Mouse (Mus musculus) gastrocnemius, postnatal 14 days (tissue): Measurements from ENCODE around the gene Als2cr12. TPM values are rescaled to one million over a fixed set of nuclear protein-coding genes. Genes with fewer than 3 reads are reported as not detected.
A peak's percentile ranks its signal among the peaks of the same experiment; 100 is the strongest.
"Not testable (repeated sequence)": the region's sequence is repeated elsewhere in the genome, so short reads cannot be mapped to it uniquely, and the experiment has no call there.

Experiments used
- DNase-seq: peaks from one replicate; pipeline ENCODE4 v3.0.0; 2021; ENCODE audit warnings: mixed read lengths
- intact Hi-C: fragments of 180-260 bp; cut with DNase I; formaldehyde crosslinking; loops from one replicate; pipeline ENCODE4 v1.15.1; 2025; ENCODE audit warnings: low total_unique reads
- long read RNA-seq, 2 experiments: library from polyadenylated mRNA; stranded (forward); transcript quantifications; one replicate each; pipeline ENCODE4 v2.0.0; 2021
- total RNA-seq, 2 experiments: library from RNA; stranded (reverse); gene quantifications; 2 replicates each; pipeline ENCODE4 v1.2.3; 2021

Gene Als2cr12
- total RNA-seq, result not detected
- long read RNA-seq, experiment 1, result 0 reads
- long read RNA-seq, experiment 2, result 0 reads

DNA sequence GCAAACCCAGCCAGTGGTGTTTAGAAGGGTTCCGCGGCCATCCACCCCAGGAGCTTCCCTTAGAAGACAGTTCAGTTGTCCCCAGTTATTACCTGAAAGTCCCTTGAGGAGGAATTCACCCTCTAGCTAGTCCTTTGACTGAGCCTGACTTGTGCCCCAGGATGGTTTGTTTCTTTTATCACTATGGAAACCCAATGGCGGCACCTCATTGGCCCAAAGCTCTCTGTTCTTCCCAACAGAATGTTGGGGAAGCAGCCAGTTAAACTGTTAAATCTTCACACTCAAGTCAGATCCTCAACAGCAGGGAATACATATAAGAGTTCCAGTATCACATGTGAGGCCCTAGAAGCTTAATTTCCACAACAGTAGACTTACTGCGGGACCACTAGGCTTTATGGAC, at the start of gene Als2cr12:
Gene Als2cr12 (minus strand): TSS at position 180 of the 400 bp plus-strand sequence.
- intact Hi-C loops, result loop anchor here (5.0 kb wide), 1 partner anchor 201 kb away; no protein-coding TSS in a partner anchor
- DNase-seq, result not testable (repeated sequence)

DNA sequence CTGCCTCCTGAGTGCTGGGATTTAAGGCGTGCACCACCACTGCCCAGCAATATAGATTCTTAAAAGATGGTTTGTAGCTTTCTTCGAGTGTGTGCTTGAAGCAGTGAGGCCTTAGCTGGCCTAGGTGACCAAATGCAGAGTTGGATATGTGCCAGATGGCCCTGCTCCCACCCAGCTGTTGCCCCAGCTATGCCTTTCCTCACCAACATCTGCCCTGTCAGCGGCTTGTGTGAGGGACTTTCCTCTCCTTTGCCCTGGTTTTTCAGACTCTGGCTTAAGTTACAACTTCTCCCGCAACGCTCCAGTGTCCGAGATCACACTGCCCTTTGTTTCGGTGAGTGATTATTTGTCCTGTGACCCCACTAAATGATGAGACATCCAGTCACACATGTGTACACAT, 48.9 kb upstream of the Als2cr12 start:
- peak; percentile 38 for DNase-seq
- intact Hi-C loops, result no loop called here

GRCm38 (mm10) chr1:58743252-58743651, 47.5 kb upstream of the Als2cr12 start:
- DNase-seq, result no peak
- intact Hi-C loops, result no loop called here

DNA sequence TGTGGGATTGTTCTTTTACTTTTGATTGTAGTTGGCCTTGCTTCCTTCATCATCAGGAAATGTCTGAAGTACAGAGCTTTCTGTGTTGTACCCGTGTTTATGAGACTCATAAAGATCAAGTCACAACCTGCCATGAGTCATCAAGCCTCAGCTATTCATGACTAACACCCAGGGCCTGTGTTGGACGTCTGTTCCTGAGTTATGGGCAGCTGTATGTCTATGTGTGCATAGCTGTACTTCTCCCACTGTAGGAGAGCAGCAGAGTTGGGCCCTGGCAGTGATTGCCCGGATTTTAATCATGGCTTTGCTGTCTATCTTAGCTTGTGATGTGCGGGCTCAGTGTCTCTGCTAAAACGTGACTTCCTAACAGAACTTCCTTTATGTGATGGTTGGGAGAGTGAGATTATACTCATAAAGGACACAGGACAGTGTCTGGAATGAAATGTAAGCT, 46.8 kb upstream of the Als2cr12 start:
- DNase-seq, result no peak

GRCm38 (mm10) chr1:58739529-58739928, 43.7 kb upstream of the Als2cr12 start:
- DNase-seq, result no peak
- intact Hi-C loops, result no loop called here

More for the DNA sequence above, 46.8 kb upstream of the Als2cr12 start:
- intact Hi-C loops, result no loop called here

GRCm38 (mm10) chr1:58736968-58737367, 41.2 kb upstream of the Als2cr12 start:
- DNase-seq, result no peak
- intact Hi-C loops, result no loop called here

GRCm38 (mm10) chr1:58735962-58736361, 40.2 kb upstream of the Als2cr12 start:
- intact Hi-C loops, result no loop called here
- DNase-seq, result no peak

DNA sequence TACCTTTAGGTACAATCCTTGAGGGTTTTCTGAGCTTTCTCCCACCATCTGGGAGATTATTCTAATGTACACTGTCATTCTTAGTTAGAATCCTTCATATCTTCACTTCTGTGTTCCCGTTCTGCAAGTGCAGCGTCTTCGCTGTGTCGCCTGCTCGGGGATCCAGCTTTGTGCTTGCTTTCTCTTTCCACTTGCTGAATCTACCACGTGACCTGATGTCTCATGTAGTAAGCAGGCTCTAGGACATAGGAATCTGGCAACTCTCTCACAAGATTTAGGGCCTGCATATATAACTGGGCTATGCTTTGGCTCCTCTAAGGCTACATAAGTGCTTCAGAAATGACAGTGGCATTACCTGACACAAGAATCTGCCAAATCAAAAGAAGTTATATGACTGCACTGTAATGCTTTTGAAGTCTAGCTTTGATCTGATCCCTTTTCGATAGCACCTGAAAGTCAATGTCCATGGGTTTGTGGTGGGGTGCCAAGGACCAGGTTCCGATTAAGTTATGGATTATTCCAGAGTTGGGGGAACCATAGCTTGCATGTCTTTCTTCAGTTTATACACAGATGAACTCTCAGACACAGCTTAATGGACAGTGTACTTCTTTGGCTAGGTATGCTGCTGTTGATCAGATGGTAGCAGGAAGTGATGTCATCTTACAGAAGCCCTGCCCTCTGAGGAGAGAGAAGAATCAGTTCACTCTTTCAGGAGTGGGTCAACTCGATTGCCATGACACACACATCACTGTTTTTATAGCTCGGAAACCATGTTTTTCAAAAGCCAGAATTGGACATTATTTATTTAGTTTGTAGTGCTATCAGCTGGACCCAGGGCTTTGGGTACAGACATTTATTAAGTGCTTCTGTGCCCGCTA, 38.5 kb upstream of the Als2cr12 start:
- intact Hi-C loops, result no loop called here
- DNase-seq, result no peak

- intact Hi-C loops, result no loop called here
Observed at GRCm38 (mm10) chr1:58733636-58734035, 37.8 kb upstream of the Als2cr12 start.

GRCm38 (mm10) chr1:58728590-58728868, 32.7 kb upstream of the Als2cr12 start:
- intact Hi-C loops, result no loop called here
- no peak for DNase-seq

More at GRCm38 (mm10) chr1:58733636-58734035, 37.8 kb upstream of the Als2cr12 start:
- no peak for DNase-seq

- DNase-seq, result no peak
- intact Hi-C loops, result no loop called here
Observed at GRCm38 (mm10) chr1:58727747-58728589, 32.2 kb upstream of the Als2cr12 start.

GRCm38 (mm10) chr1:58727019-58727746, 31.4 kb upstream of the Als2cr12 start:
- DNase-seq, result no peak

DNA sequence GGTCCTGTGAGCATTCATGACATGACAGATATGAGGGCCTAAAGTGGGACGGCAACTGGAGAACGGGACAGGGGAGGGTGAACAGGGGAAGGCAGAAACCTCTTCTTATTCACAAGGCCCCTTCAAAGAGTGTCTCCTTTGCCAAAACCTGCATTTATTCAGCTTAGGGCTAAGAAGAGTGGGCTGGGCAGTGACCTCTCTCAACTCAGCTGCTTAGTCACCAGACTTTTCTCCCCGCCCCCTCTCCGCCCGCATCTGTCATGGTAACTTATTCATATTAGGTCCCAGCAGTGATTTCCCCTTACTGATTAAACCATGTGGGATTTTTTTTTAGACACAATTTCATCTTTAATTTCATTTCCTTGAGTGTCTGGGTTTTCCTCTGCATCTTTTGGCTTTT, 30.0 kb upstream of the Als2cr12 start:
- intact Hi-C loops, result no loop called here
- no peak for DNase-seq

More at GRCm38 (mm10) chr1:58727019-58727746, 31.4 kb upstream of the Als2cr12 start:
- intact Hi-C loops, result no loop called here

DNA sequence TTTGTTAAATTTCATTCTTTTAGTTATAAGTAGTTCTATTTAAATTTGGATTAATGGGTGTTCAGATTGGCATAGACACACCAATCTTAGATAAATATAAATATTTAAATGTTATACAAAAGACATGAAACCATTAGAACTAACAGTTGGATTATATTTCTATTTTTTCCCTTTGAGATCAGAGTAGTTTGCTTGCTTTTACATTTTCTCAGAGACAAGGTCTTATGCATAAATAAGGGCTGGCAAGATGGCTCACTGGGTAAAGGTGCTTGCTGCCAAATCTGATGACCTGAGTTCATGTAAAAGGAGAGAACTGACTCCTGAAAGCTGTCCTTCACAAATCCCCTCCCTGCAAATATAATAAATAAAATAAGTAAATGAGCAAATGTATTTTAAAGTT, 29.3 kb upstream of the Als2cr12 start:
- intact Hi-C loops, result no loop called here
- DNase-seq, result no peak

DNA sequence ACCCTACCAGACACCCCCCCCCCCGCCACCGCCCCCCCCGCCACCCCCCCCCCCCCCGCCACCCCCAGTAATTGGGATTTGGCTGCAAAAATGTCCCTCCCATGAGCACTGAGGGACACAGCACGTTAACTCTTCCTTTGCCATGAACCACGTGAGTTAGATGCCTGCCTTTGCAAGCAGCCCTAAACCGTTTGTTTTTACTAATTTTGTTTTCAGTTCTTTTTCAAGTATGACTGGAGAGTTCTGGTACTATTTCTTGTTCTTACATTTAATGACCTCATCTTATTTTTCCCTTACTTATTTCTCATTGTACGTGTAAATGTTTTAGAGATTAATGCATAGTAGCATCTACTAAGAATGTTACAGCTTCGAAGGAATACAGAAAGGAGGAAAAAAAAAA, 28.7 kb upstream of the Als2cr12 start:
- intact Hi-C loops, result no loop called here
- DNase-seq, result no peak

GRCm38 (mm10) chr1:58723809-58724405, 28.1 kb upstream of the Als2cr12 start:
- intact Hi-C loops, result no loop called here
- no peak for DNase-seq

GRCm38 (mm10) chr1:58723062-58723808, 27.4 kb upstream of the Als2cr12 start:
- intact Hi-C loops, result no loop called here
- no peak for DNase-seq

DNA sequence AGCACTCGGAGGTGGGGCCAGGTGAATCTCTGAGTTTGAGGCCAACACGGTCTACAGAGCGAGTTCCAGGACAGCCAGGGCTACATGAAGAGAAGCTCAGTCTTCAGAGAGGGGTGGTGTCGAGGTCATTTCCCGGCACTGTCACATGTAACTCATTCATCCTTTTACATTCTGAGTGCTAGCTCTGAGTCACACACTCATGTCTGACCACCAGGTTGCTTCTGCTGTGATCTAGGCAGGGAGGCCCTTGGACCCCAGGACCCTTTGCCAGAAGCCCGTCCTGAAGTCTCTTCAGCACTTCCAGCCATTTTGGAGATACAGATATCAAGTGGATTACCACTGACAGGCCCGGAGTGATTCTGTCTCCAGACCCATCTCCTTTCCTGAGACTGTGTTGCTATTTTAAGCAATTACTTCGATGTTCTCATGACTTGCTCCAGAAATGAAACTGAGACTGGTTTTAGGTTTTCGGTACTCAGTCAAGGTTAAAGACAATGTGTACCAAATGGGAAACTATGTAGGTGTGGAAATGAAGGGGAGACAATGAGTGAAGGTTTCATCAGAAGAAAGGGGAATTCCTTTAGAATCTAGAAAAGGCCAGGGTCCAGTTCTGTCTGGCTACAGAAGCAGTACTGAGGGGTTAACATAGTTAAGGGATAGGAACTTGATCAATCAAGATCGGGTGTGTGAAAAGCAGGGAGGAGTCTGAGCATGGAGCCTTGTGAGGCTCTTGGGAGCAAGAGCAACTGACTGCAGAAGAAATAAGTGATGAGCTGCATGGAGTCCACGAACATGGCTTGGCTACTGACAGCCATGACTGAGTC, 26.5 kb upstream of the Als2cr12 start:
- DNase-seq, result no peak
- intact Hi-C loops, result no loop called here
